Mouse (Mus musculus) liver, adult 2 months (tissue): ENCODE data around the gene Gdf1.
A peak's percentile ranks its signal among the peaks of the same experiment; 100 is the strongest.

Experiments
- CTCF ChIP-seq: fragments of 200-500 bp; IDR thresholded peaks from 2 replicates; pipeline ENCODE4 v1.5.1; 2011; ENCODE audit warnings: low read depth, low read length, control low read depth
- POLR2A ChIP-seq: fragments of 200-500 bp; IDR thresholded peaks from 2 replicates; pipeline ENCODE4 v1.6.1; 2011; ENCODE audit warnings: low read length, control low read depth; ENCODE audit not compliant: insufficient read depth; ENCODE audit errors: extremely low read depth

- TF ChIP-seq CTCF (no peak), POLR2A (peak; percentile 54; the same call in 1 of the 2 replicates)
Observed at GRCm38 (mm10) chr8:70353194-70353817, 23.7 kb downstream of the Gdf1 start, which contains the start of gene Upf1.
